Mouse (Mus musculus): ENCODE results near the gene Ssbp3.

DNA sequence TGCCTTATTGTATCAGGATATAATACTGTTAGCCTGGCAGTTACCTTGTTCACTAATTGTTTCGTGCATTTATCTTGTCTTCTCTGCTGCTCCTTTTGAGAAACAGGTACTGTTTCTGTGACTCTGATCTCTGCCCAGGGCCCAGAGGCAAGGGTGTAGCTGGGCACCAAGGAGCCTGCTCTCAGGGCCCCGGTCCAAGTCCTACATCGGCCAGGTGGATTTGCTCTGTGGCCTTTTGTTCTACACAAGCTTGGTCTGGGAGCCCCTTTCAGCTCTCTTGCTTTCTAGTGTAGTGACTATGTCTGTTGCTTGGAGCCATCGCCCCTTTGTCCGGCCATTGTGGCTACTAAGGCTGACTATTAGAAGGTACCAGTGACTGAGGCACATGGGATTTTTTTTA lies 82.6 kb downstream of the Ssbp3 start:
- TF ChIP-seq POLR2A (IDR thresholded peaks at IDR 0.05; ENCODE audit: borderline replicate concordance, extremely low read depth, insufficient read depth, insufficient read length, poor library complexity, severe bottlenecking): no peak
- no peak for TF ChIP-seq CTCF (IDR thresholded peaks at IDR 0.05; ENCODE audit: borderline replicate concordance, extremely low read depth, insufficient read depth, insufficient read length)

Data from brain, embryonic 14.5 days (tissue).